Mouse (Mus musculus): Measurements from ENCODE around the gene Isl1. TPM values are rescaled to one million over a fixed set of nuclear protein-coding genes. Genes with fewer than 3 reads are reported as not detected.

Isl1 gene
- polyA plus RNA-seq (2015; fragmentation: Nextera tagmentation; extraction: Ambion mirVana), result 1.4 and 2.4 TPM in 2 replicates

DNA sequence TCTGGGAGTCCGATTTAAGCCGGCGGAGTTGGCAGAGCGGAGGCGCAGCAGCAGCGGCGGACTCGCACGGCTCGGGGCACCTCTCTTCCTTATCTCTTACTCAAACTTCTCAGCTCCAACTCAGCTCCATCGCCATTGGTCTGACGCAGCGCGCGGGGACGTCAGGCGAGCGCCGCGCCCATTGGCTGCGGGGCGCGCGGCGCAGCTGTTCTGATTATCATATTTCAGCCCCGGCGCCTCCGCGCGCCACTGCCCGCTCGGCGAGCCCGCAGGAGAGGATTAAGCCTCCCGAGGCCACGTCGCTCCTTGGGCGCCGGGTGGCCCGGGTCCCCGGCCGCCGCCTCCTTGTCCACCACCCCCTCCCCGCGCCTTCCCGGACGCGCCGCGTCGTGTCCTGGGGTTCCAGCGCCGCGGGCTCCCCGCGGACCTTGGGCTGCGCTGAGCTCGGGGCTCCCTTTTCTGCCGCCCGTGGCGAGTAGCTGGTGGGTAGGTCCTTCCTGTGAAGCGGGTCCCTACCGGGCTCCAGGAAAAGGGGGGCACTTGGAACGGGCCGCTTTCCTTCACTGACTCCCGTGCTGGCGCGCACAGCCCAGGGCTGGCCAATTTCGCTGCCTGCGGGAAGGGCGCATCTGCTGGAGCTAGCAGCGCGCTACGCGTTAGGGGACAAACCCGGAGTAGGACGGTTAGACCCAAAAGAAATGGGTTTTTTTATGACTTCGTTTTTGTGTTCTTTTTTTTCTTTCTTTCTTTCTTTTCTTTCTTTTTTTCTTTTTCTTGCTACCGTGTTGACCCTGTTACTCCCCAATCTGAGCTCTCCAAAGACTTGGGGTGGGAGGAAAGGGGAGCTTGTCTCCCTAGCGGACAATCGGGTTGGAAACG, at the start of gene Isl1:
Gene Isl1, minus strand, starts transcription at position 106 of the 879 bp plus-strand sequence.
- Histone ChIP-seq H3K4me3 (ENCODE audit: low read depth, low read length) (peak within 1 kb of the TSS; percentile 44), H3K4me1 (replicated peaks; ENCODE audit: control insufficient read depth, insufficient read depth, low read length) (no peaks in the 10 kb centered on the region), H3K9ac (ENCODE audit: low read depth, low read length) (no peak within 1 kb of the TSS), H3K27ac (ENCODE audit: low read depth, low read length) (no peak within 1 kb of the TSS), H3K9me3 (ENCODE audit: control insufficient read depth) (no peaks in the 10 kb centered on the region), H3K36me3 (ENCODE audit: control insufficient read depth, insufficient read depth) (no peaks in the 10 kb centered on the region), H3K27me3 (replicated peaks; ENCODE audit: control insufficient read depth, insufficient read depth, low read length) (peaks cover 92% of the 10 kb centered on the region), H3K4me2 (replicated peaks; ENCODE audit: low read depth) (peak within 1 kb of the TSS; percentile 76)
- TF ChIP-seq CTCF (IDR thresholded peaks at IDR 0.05; ENCODE audit: low read depth), result no peak
- under 1% methylated on average over 82 of the region's 82 CpGs for WGBS
- ATAC-seq, result peak; percentile 86

DNA sequence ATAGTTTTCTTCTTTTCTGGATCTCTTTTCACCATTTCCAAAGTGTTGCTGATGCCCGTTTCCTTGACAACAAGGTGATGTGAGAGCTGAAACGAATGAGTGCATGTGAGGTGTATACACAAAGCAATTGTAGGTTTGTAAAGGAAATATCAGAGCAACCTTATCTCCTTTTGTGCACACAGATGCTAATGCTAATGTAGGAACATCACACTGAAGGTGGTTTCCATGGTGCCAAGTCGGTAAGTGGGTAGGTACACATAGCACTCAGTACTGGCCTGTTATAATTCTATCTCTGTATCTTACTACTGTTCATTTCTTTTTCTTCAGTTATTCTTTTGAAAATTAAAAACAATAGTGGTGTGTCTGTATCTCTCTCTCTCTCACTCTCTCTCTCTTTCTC, 26.3 kb upstream of the Isl1 start:
- H3K4me2 ChIP-seq (replicated peaks; ENCODE audit: low read depth), result no peak overlapping the region
- no peaks in the 10 kb centered on the region for H3K36me3 ChIP-seq (ENCODE audit: control insufficient read depth, insufficient read depth)
- WGBS, result 59% methylated on average over 3 of the region's 3 CpGs
- TF ChIP-seq CTCF (IDR thresholded peaks at IDR 0.05; ENCODE audit: low read depth), result no peak
- no peak overlapping the region for H3K27ac ChIP-seq (ENCODE audit: low read depth, low read length)
- H3K4me3 ChIP-seq (ENCODE audit: low read depth, low read length), result no peak overlapping the region
- H3K27me3 ChIP-seq (replicated peaks; ENCODE audit: control insufficient read depth, insufficient read depth, low read length), result no peaks in the 10 kb centered on the region
- no peaks in the 10 kb centered on the region for H3K9me3 ChIP-seq (ENCODE audit: control insufficient read depth)
- no peak for ATAC-seq
- H3K9ac ChIP-seq (ENCODE audit: low read depth, low read length), result no peak overlapping the region
- H3K4me1 ChIP-seq (replicated peaks; ENCODE audit: control insufficient read depth, insufficient read depth, low read length), result no peaks in the 10 kb centered on the region

DNA sequence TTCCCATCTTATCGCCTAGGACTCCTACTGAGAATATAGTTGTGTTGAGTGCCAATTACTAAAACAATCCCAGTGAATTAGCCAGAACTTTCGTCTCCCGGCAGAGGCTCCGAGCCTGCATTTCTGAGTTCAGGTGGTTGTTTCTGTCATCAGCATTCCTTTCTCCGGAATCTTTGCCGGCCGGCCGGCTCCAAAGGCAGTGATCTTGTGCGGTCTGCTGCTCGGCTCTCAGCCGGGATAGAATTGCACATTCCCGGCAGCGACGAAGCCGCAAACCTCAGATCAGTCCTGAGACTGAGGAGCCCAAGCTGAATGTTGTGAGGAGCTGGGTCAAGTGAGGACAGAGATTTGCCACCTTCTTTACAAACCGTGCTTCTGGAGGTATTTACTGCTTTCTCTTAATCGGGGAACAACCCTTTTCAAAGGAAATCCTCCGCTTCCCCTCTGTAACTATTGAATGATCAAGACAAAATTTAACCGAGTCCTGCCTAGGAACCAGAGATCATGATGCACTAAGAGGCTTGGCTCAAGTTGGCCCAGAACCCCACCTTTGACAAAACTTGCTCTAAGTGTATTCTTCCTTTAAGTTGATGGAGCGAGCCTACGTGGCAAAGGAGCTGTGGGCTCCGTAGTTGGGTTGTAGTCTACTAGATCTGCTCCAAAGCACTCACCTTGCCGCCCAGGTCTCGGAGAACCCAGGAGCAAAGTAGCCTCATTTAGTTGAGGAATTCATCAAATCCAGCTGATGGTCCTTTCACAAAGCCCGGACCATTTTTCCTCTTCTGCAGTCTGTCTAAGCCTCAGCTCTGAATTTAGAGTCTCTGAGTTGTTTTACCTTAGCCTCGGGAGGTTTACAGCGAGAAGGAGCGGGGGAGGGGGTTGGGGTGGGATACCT, 4.4 kb upstream of the Isl1 start:
- Histone ChIP-seq H3K4me2 (replicated peaks; ENCODE audit: low read depth) (no peak overlapping the region), H3K27ac (ENCODE audit: low read depth, low read length) (no peak overlapping the region), H3K36me3 (ENCODE audit: control insufficient read depth, insufficient read depth) (no peaks in the 10 kb centered on the region), H3K9ac (ENCODE audit: low read depth, low read length) (no peak overlapping the region), H3K9me3 (ENCODE audit: control insufficient read depth) (no peaks in the 10 kb centered on the region), H3K27me3 (replicated peaks; ENCODE audit: control insufficient read depth, insufficient read depth, low read length) (peaks cover 69% of the 10 kb centered on the region), H3K4me1 (replicated peaks; ENCODE audit: control insufficient read depth, insufficient read depth, low read length) (no peaks in the 10 kb centered on the region), H3K4me3 (ENCODE audit: low read depth, low read length) (no peak overlapping the region)
- ATAC-seq, result no peak
- TF ChIP-seq CTCF (IDR thresholded peaks at IDR 0.05; ENCODE audit: low read depth), result no peak
- WGBS, result 10% methylated on average over 28 of the region's 28 CpGs

DNA sequence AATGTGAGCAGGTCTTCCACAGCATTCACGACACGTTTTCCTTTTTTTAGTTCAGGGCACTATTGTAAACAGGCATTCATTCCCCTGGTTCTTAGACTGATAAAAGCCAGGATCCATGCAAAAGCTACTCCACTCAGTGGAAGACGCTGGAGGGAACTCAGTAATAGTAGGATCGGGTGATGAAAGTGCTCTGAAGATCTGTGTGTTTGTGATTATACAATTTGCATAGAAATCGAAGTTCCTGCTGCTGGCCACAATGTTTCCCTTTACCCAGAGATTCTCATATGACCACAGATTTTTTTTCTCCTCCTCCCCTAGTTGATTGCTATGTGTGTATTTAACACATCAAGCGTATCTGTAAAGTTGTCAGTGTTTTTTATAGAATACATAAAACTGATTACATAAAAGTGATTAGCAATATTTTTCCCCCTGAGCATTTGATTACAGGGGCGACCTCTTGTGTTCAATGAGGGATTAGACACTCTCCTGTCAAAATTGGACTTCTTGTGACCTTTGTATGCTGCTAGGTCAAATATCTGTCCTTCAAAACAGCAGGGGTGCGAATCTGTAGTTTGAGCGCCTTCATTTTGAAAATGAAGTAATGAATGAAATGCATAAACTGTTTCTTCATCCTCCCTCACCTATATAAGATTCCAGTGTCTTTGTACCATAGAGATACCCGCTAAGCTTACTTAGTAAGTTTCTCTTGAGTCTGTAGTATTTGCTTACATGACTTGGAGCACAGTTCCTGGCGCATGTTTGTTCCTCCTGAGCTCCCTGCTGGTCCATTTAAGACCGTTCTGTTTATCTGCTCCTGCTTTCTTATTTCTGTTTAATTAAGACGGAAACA, 2.6 kb upstream of the Isl1 start:
- Histone ChIP-seq H3K9me3 (ENCODE audit: control insufficient read depth) (no peaks in the 10 kb centered on the region), H3K27ac (ENCODE audit: low read depth, low read length) (no peak overlapping the region), H3K27me3 (replicated peaks; ENCODE audit: control insufficient read depth, insufficient read depth, low read length) (peaks cover 78% of the 10 kb centered on the region), H3K36me3 (ENCODE audit: control insufficient read depth, insufficient read depth) (no peaks in the 10 kb centered on the region), H3K4me1 (replicated peaks; ENCODE audit: control insufficient read depth, insufficient read depth, low read length) (no peaks in the 10 kb centered on the region), H3K9ac (ENCODE audit: low read depth, low read length) (no peak overlapping the region), H3K4me3 (ENCODE audit: low read depth, low read length) (no peak overlapping the region), H3K4me2 (replicated peaks; ENCODE audit: low read depth) (no peak overlapping the region)
- peak; percentile 54 for TF ChIP-seq CTCF (IDR thresholded peaks at IDR 0.05; ENCODE audit: low read depth)
- no peak for ATAC-seq
- WGBS, result 22% methylated on average over 13 of the region's 13 CpGs

DNA sequence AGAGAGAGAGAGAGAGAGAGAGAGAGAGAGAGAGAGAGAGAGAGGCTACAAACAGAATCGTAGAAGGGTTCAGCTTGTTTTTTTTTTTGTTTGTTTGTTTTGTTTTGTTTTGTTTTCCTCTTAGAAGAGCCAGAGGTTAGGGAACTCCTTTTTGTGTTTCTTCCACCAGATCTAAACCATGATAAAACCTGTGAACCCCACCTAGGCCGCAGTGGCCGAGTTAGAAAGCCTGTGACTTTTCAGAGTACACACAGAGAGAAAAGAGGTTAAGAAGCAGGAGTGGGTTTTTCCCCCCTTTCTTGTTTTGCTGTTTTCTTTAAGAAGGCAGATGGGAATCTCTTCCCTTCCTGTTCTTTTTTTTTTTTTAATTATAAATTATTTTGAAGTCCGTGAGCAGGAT, 1.5 kb upstream of the Isl1 start:
- Histone ChIP-seq H3K27me3 (replicated peaks; ENCODE audit: control insufficient read depth, insufficient read depth, low read length) (peaks cover 88% of the 10 kb centered on the region), H3K9ac (ENCODE audit: low read depth, low read length) (no peak overlapping the region), H3K9me3 (ENCODE audit: control insufficient read depth) (no peaks in the 10 kb centered on the region), H3K36me3 (ENCODE audit: control insufficient read depth, insufficient read depth) (no peaks in the 10 kb centered on the region), H3K4me2 (replicated peaks; ENCODE audit: low read depth) (no peak overlapping the region), H3K4me1 (replicated peaks; ENCODE audit: control insufficient read depth, insufficient read depth, low read length) (no peaks in the 10 kb centered on the region), H3K4me3 (ENCODE audit: low read depth, low read length) (no peak overlapping the region), H3K27ac (ENCODE audit: low read depth, low read length) (no peak overlapping the region)
- 53% methylated on average over 4 of the region's 4 CpGs for WGBS
- TF ChIP-seq CTCF (IDR thresholded peaks at IDR 0.05; ENCODE audit: low read depth), result no peak
- ATAC-seq, result no peak
